In genomic region chr16:29209605-29210411, GRCm38 (mm10) we compare ENCODE assay signal across 9 mouse cellular contexts. TPM values are rescaled to one million over a fixed set of nuclear protein-coding genes. Genes with fewer than 3 reads are reported as not detected.
A peak's percentile ranks its signal among the peaks of the same experiment; 100 is the strongest.
DNase-seq lines count a peak whose midpoint lies in the region; ATAC-seq and TF ChIP-seq lines count a peak whose summit lies in the region.
"Had no signal": no experiment of that assay in that cellular context is flagged by ENCODE, and none has a peak within 500 bp of the region (broad histone marks: within the 10 kb centered on the region; RNA-seq: fewer than 3 reads in every experiment).

Gene Hrasls, plus strand, starts transcription at chr16:29209695.

- H3K36me3 ChIP-seq in hindbrain, postnatal 0 days (ENCODE audit: insufficient read depth, low read length): no peaks in the 10 kb centered on the region
- H3K36me3 ChIP-seq in midbrain, embryonic 15.5 days (replicated peaks): no peaks in the 10 kb centered on the region
- H3K36me3 ChIP-seq in testis, adult 2 months (ENCODE audit: control insufficient read depth, insufficient read depth, low read length): no peaks in the 10 kb centered on the region

- H3K27me3 ChIP-seq in hindbrain, postnatal 0 days (ENCODE audit: insufficient read depth, low read length): no peaks in the 10 kb centered on the region
- no peaks in the 10 kb centered on the region for H3K27me3 ChIP-seq in midbrain, embryonic 15.5 days (replicated peaks)
- no peaks in the 10 kb centered on the region for H3K27me3 ChIP-seq in testis, adult 2 months (ENCODE audit: control insufficient read depth, insufficient read depth, low read length)

- H3K4me1 ChIP-seq in hindbrain, postnatal 0 days (ENCODE audit: insufficient read depth, low read length): 0 out of 2 replicates have a peak, but pooled peaks cover 4% of the 10 kb centered on the region
- H3K4me1 ChIP-seq in midbrain, embryonic 15.5 days: peaks cover 16% of the 10 kb centered on the region
- H3K4me1 ChIP-seq in testis, adult 2 months (ENCODE audit: control insufficient read depth, insufficient read depth, low read length): peaks cover 6% of the 10 kb centered on the region

- peak; percentile 71 for DNase-seq in adrenal gland, postnatal 25 days
- DNase-seq in embryo, embryonic 10 days (ENCODE audit: low spot score): peak; percentile 73
- DNase-seq in gastrocnemius, postnatal 14 days: peak; percentile 74
- DNase-seq in hindbrain, postnatal 0 days (ENCODE audit: low spot score): peak; percentile 67
- peak in 1 of 2 experiments; percentile 68 for DNase-seq in left cerebral cortex, postnatal 10 days (ENCODE audit: extremely low spot score in 1 of 2, low spot score in 2 of 2)
- DNase-seq in B cell, adult 2 months: no peak

- H3K27ac ChIP-seq in hindbrain, postnatal 0 days: peak within 1 kb of the TSS; percentile 45; the same call in 1 of the 2 replicates
- no peak within 1 kb of the TSS; the same call in 1 of the 2 replicates for H3K27ac ChIP-seq in midbrain, embryonic 15.5 days
- peak within 1 kb of the TSS; percentile 70; the same call in 1 of the 2 replicates for H3K27ac ChIP-seq in testis, adult 2 months (ENCODE audit: control insufficient read depth, insufficient read depth, low read depth, low read length)

- ATAC-seq in hindbrain, postnatal 0 days: peak; percentile 76
- ATAC-seq in midbrain, embryonic 15.5 days (replicated peaks): peak; percentile 77

- peak; percentile 58; the same call in 1 of the 2 replicates for TF ChIP-seq POLR2A in testis, adult 2 months (IDR thresholded peaks at IDR 0.05; ENCODE audit: control insufficient read depth, low read depth, low read length)

- intact Hi-C loops in gastrocnemius, postnatal 14 days (cut with DNase I; ENCODE audit: low total_unique reads): no loop called here
- intact Hi-C loops in left cerebral cortex, postnatal 10 days (cut with DNase I): loop anchor here (10.0 kb wide), 1 partner anchor 365 kb away; no protein-coding TSS in a partner anchor

- 2% methylated on average over 39 of the region's 39 CpGs for WGBS in hindbrain, postnatal 0 days
- WGBS in midbrain, embryonic 15.5 days: under 1% methylated on average over 39 of the region's 39 CpGs

- peak within 1 kb of the TSS; percentile 45 for H3K4me3 ChIP-seq in hindbrain, postnatal 0 days (ENCODE audit: low read length)
- peak within 1 kb of the TSS; percentile 53 for H3K4me3 ChIP-seq in midbrain, embryonic 15.5 days
- H3K4me3 ChIP-seq in testis, adult 2 months (ENCODE audit: control insufficient read depth, low read depth, low read length): peak within 1 kb of the TSS; percentile 93

- peak within 1 kb of the TSS; percentile 54 for H3K9ac ChIP-seq in hindbrain, postnatal 0 days (replicated peaks; ENCODE audit: low read length)
- peak within 1 kb of the TSS; percentile 65 for H3K9ac ChIP-seq in midbrain, embryonic 15.5 days

- TF ChIP-seq CTCF in hindbrain, postnatal 0 days (IDR thresholded peaks at IDR 0.05; ENCODE audit: low read depth): no peak
- TF ChIP-seq CTCF in testis, adult 2 months (IDR thresholded peaks at IDR 0.05; ENCODE audit: control insufficient read depth, insufficient read depth, insufficient replicate concordance, low read depth, low read length): no peak

- H3K9me3 ChIP-seq in hindbrain, postnatal 0 days (ENCODE audit: low read length): no peaks in the 10 kb centered on the region
- H3K9me3 ChIP-seq in midbrain, embryonic 15.5 days: no peaks in the 10 kb centered on the region

- peak within 1 kb of the TSS; percentile 95 for H3K4me2 ChIP-seq in hindbrain, postnatal 0 days (ENCODE audit: low read depth, low read length)
- peak within 1 kb of the TSS; percentile 98 for H3K4me2 ChIP-seq in midbrain, embryonic 15.5 days

RNA-seq across cellular contexts. Expression of gene Hrasls, which starts in this region (rescaled TPM):
- total RNA-seq in adrenal gland, postnatal 25 days (2021): 4.3 and 6.8 TPM in 2 replicates
- total RNA-seq in gastrocnemius, postnatal 14 days (2021): 10 to 100 TPM; 35.8 to 43.5 TPM
- 11.1 and 23.4 TPM in 2 replicates for total RNA-seq in hindbrain, postnatal 0 days (2014; rRNA removed)
- polyA plus RNA-seq in hindbrain, postnatal 0 days (2015; fragmentation: Nextera tagmentation; extraction: Ambion mirVana): 8.0 and 8.7 TPM in 2 replicates
- 10 to 100 TPM; 11.7 to 14.3 TPM for total RNA-seq in left cerebral cortex, postnatal 10 days (2021)
- 4.7 and 4.8 TPM in 2 replicates for polyA plus RNA-seq in midbrain, embryonic 15.5 days (2015; fragmentation: Nextera tagmentation; extraction: Ambion mirVana)
- polyA plus RNA-seq in testis, adult 2 months (2012; rRNA removed): 731 and 838 TPM in 2 replicates
- total RNA-seq: common myeloid progenitor, adult 5-6 weeks had no signal

Comparison
In these comparisons a context has a peak if more than half of its experiments do, and no peak if none do; other contexts are left out.
1. RNA of gene Hrasls (polyA plus RNA-seq): 731 to 838 TPM in testis, adult 2 months; 8.0 to 8.7 TPM in hindbrain, postnatal 0 days and 4.7 to 4.8 TPM in midbrain, embryonic 15.5 days; every median in the first group is over 10 times any median in the second.
2. DNase-seq: peak in adrenal gland, postnatal 25 days (single experiment), embryo, embryonic 10 days (single experiment), gastrocnemius, postnatal 14 days (single experiment) and hindbrain, postnatal 0 days (single experiment); none in B cell, adult 2 months (0 of 2).
3. Peak in every context shown above with its lines, with median percentiles within 50 percentile points of each other: H3K4me3 ChIP-seq.